Mouse (Mus musculus): ENCODE data around the gene Lhfpl3. TPM values are rescaled to one million over a fixed set of nuclear protein-coding genes. Genes with fewer than 3 reads are reported as not detected.

Gene Lhfpl3
- total RNA-seq, 4 experiments from 2014 or later: not detected

DNA sequence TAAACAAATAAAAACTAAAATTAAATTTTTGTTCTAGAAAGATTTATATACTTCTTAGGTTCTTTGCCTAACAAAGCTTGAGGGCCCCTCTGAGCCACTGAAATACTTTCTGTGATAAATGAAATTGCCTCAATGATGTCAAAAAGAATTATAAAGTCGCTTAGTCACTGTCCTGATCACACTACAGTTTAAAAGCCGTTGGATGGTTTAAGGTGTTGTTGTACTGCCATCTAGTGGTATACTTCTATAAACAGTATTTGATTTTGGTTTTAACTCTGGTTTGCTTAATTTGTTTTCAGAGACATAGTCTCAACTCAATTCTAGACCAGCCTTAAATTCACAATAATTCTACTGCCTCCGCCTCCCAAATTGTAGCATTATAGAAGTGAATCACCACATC is 539.0 kb downstream of the Lhfpl3 start:
- DNase-seq (ENCODE audit: low spot score): peak; percentile 53

DNA sequence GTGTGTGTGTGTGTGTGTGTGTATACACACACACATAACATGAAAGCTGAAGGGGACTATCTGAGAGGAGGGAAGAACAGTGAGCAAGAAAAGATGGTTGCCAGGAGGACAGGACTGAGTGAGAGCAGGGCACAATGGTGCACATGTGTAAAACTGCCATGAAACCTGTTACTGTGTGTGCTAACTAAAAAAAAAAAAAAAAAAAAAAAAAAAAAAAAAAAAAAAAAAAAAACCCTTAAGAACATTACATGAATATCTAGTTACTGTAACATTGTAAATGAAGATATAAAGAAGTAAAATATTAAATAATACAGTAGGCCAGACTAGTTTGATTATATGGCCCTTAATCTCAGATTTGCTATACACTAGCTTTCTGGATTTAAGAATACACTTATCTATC is 543.3 kb downstream of the Lhfpl3 start:
- DNase-seq (ENCODE audit: low spot score): no peak

Small RNAs within 50 kb of the gene (microRNA-seq; reads per million reads assigned to microRNA genes)
- not detected for gene Gm28022
- gene Gm44363: not detected

Other genes starting within 250 kb of the Lhfpl3 start
- 1 to 10 TPM; 7.9 to 8.5 (median 8.4) TPM for gene Orc5, start 195.6 kb upstream of the Lhfpl3 start, total RNA-seq (2022)

Data from heart, adult 8-10 months (tissue).